Mouse (Mus musculus) lung, adult 18-20 months (tissue): ENCODE measurements around the gene Lasp1.

Source experiments
- DNase-seq, 2 experiments: peaks; one replicate each; pipeline ENCODE4 v3.0.0; 2022; ENCODE audit warnings: mixed read lengths in 2 of 2

The Lasp1 gene

GRCm38 (mm10) chr11:97811569-97812362 lies 13.0 kb downstream of the Lasp1 start:
- no peak for DNase-seq

DNA sequence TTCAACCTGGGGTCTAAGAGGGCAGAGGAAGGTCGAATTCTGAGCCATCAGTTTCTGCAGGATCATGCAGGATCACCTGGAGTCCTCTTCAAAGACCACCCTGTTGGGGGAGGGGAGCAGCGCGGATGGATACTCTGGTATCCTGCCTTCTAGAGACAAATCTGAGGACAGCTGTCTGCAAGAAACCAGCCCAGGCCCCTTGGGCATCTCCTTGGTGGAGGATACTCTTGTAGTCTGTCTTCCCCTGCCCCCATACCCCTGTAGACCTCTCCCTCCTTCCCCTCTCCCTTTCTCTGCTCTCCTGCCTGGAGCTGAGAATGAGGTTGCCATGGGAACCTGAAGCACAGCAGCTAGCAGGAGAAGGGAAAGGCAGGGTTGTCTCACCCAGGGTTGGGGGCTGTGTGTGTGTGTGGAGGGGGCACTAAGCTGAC lies 13.7 kb downstream of the Lasp1 start:
- DNase-seq: no peak

- peak in 1 of 2 experiments; percentile 64 for DNase-seq
Measured at GRCm38 (mm10) chr11:97813085-97813484, 14.3 kb downstream of the Lasp1 start.

- DNase-seq: peak; percentile 40 to 52
Measured at GRCm38 (mm10) chr11:97813746-97814515, 15.1 kb downstream of the Lasp1 start.

- DNase-seq: peak in 1 of 2 experiments; percentile 38
Measured at GRCm38 (mm10) chr11:97815736-97816135, 16.9 kb downstream of the Lasp1 start.

DNA sequence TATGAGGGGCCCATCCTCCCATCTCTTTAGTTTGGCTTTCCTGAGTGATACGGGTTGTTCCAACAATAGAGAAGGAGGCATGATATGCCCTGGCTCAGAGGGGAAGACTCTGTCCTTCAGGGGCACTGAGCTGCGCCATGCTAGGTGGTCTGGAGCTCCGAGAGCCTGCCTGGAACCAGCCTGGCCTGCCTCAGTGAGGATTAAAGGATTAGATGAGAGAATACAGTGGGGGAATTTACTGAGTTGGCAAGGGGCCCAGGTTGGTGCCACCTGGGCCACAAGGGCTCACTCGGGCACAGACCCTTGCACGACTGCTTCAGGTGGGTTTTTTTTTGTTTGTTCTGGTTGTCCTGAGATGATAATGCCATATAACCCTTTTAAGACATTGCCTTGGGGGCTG lies 17.4 kb downstream of the Lasp1 start:
- DNase-seq: no peak

- DNase-seq: no peak
Measured at GRCm38 (mm10) chr11:97816916-97817315, 18.1 kb downstream of the Lasp1 start.

- peak; percentile 61 to 80 for DNase-seq
Measured at GRCm38 (mm10) chr11:97817379-97817778, 18.6 kb downstream of the Lasp1 start.

DNA sequence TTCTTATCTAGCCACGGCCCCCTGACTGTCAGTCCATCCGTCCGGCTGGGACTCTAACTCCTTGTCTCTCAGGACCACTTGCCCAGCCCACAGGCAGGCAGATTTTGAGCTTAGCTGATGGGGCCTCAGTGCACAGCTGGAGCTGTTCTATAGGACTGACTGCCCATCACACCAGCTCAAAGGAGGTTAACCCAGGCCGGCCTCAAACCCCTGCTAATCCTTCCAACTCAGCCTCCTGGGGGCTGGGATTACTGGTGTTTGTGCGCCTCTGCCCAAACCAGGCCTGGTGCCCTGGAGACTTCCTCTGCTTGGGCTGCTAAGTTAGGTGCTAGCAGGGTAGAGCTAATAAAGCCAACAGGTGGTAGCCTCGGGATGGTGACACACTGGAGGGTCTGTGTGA lies 19.2 kb downstream of the Lasp1 start:
- DNase-seq: no peak

GRCm38 (mm10) chr11:97818571-97818970 lies 19.8 kb downstream of the Lasp1 start:
- DNase-seq: peak; percentile 79 to 82

- DNase-seq: peak in 1 of 2 experiments; percentile 43
Measured at GRCm38 (mm10) chr11:97819102-97819501, 20.3 kb downstream of the Lasp1 start.

DNA sequence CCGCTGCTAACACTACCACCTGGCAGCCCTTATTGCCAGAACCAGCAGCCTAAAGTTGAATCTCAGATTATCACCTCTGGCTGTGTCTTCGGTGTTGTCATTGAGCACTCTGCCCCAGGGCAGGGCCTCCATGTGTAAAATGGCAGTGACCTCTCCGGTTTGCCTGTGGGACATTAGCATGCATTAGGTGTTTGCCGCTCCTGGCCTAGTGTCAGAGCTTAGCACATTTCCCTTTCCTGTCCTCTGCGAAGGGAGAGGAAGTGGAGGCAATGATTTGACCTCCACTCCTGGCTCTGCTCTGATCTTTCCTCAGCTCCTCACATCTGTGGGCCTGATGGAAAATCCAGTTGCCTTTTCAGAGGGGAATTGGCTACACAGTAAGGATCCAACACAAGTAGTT lies 21.1 kb downstream of the Lasp1 start:
- no peak for DNase-seq

DNA sequence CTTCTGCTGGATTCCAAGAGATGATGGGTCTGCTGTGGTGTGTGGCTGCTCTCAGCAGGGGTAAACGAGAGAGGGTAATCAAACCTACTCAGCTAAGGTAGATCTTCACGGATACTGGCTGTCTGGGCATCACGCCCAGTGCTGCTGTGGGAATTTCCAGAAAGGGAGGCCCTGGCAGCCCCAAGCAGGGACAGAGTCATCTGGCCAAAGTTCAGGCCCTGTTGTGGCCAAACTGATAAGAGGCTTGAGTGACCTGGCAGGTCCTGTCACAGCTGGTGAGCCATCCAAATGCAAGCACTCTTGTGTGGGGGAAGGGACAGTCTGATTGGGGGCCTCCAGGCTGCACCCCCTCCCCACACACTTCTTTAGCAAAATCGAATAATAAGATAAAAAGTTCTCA lies 22.0 kb downstream of the Lasp1 start:
- peak; percentile 78 to 83 for DNase-seq

DNA sequence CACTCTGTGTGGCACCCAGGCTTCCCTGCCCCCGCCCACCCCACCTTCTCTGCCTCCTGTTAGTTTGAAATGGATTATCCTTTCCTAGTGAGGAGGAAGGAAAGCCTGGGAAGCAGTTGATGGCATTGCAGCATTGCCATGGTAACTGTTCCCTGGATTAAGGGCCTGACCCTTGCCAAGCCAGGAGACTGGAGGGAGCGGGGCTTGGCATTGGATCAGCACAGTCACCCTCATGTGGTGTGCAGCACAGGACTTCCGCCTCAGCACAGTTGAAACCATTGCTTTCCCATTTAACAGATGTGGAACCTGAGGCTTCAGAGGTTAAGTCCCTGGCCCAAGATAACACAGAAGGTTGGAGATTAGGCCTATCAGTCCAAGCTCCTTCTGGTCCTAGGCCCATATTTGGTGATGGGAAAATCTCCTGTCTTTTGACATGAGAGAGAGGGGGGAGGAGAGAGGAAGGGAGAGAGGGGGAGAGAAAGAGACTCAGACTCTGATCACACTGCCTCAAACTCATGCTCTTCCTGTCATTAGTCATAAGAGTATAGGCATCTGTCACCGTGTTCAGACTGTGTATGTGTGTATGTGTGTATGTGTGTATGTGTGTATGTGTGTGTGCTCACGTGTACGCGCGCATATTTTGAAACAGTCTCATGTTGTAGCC lies 22.7 kb downstream of the Lasp1 start:
- no peak for DNase-seq

- no peak for DNase-seq
Measured at GRCm38 (mm10) chr11:97822840-97823603, 24.2 kb downstream of the Lasp1 start.

- no peak for DNase-seq
Measured at GRCm38 (mm10) chr11:97824168-97824567, 25.4 kb downstream of the Lasp1 start.

- no peak for DNase-seq
Measured at GRCm38 (mm10) chr11:97824895-97825294, 26.1 kb downstream of the Lasp1 start.

- DNase-seq: no peak
Measured at GRCm38 (mm10) chr11:97825295-97825694, 26.5 kb downstream of the Lasp1 start.

GRCm38 (mm10) chr11:97825971-97826370 lies 27.2 kb downstream of the Lasp1 start:
- DNase-seq: no peak

- DNase-seq: no peak
Measured at GRCm38 (mm10) chr11:97826414-97826813, 27.6 kb downstream of the Lasp1 start.

DNA sequence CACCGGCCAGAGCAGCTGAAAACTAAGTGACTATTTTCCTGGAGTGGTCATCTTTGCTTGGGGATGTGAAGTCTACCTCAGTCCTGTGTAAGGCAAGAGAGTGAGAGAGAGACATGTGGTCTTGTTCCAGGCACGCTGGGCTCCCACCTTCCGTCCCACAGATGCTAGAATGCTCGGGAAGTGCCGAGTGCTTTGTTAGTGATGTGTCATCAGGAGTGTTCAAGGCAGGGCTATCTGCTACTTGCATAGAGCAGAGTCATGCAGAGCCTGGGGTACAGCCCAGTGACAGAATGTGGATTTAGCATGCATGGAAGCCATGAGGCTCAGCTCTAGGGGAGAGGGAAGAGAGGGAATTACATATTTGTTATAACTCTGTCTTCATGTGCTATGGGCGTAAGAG lies 28.9 kb downstream of the Lasp1 start:
- DNase-seq: no peak

DNA sequence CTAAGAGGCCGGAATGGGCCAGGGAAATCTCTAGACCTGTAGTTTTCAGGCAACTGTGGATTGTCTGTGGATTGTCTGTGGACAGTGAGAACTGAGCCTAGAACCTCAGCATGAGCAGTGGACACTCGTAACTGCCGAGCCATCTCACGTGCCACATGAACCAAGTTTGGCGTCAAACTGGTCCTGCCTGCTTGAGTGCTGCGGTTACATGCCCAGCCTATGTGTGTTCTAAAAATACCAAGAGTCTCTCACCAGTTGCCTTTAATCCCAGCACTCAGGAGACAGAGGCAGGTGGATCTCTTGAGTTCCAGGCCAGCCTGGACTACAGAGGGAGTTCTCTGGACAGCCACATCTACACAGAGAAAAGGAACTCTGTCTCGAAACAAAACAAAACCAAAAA lies 30.6 kb downstream of the Lasp1 start:
- DNase-seq: no peak
